Mouse (Mus musculus) midbrain, postnatal 0 days (tissue): ENCODE measurements at regions not wholly inside any gene's neighbourhood (a gene's known extent, or its start where the extent isn't known, plus 50 kb on each side); places are given as distances from the start of the nearest gene placed in this dataset.
"Not testable (repeated sequence)": the region's sequence is repeated elsewhere in the genome, so short reads cannot be mapped to it uniquely, and the experiment has no call there.

Experiments used
- ATAC-seq: fragments of 200-750 bp; cut with Nextera tagmentation; 2 replicates; pipeline ENCODE4 v1.8.0; 2017; ENCODE audit warnings: moderate number of reproducible peaks, mild to moderate bottlenecking, moderate TSS enrichment, moderate library complexity; ENCODE audit not compliant: low FRiP score
- DNase-seq: peaks from one replicate; pipeline ENCODE4 v3.0.0-alpha.2; 2015; ENCODE audit warnings: low spot score
- H3K27ac ChIP-seq: fragments of 300-500 bp; sonication (generic); 2 replicates; pipeline ENCODE4 v1.5.1; 2014; ENCODE audit warnings: low read depth, mild to moderate bottlenecking, low read length, mixed read lengths
- H3K27me3 ChIP-seq: fragments of 300-500 bp; sonication (generic); 2 replicates; pipeline ENCODE4 v1.6.1; 2014; ENCODE audit warnings: low read length, control low read depth, mixed read lengths; ENCODE audit not compliant: insufficient read depth
- H3K36me3 ChIP-seq: fragments of 300-500 bp; sonication (generic); 2 replicates; pipeline ENCODE4 v1.6.1; 2014; ENCODE audit warnings: low read length, control low read depth, mixed read lengths; ENCODE audit not compliant: insufficient read depth
- H3K4me1 ChIP-seq: fragments of 300-500 bp; sonication (generic); 2 replicates; pipeline ENCODE4 v1.6.1; 2014; ENCODE audit warnings: mild to moderate bottlenecking, control low read depth, antibody characterized with exemption, low read length, mixed read lengths; ENCODE audit not compliant: insufficient read depth
- H3K4me2 ChIP-seq: fragments of 300-500 bp; sonication (generic); 2 replicates; pipeline ENCODE4 v1.6.1; 2014; ENCODE audit warnings: low read depth, mild to moderate bottlenecking, low read length, mixed read lengths; ENCODE audit not compliant: poor library complexity, severe bottlenecking
- H3K4me3 ChIP-seq: fragments of 300-500 bp; sonication (generic); 2 replicates; pipeline ENCODE4 v1.5.1; 2014; ENCODE audit warnings: low read depth, mild to moderate bottlenecking, low read length, moderate library complexity
- H3K9ac ChIP-seq: fragments of 300-500 bp; sonication (generic); replicated peaks from 2 replicates; pipeline ENCODE4 v1.6.1; 2014; ENCODE audit warnings: mild to moderate bottlenecking, low read length, moderate library complexity, mixed read lengths; ENCODE audit not compliant: poor library complexity, severe bottlenecking
- H3K9me3 ChIP-seq: fragments of 300-500 bp; sonication (generic); 2 replicates; pipeline ENCODE4 v1.6.1; 2016; ENCODE audit warnings: low read length, control low read depth
- WGBS: fragments of 180-500 bp; shearing (Covaris S2); extraction: QIAGEN DNeasy Blood & Tissue Kit; methylation state at CpG from one replicate; pipeline ENCODE4 v1.1.7; 2014; 5-methylcytosine and 5-hydroxymethylcytosine counted together

DNA sequence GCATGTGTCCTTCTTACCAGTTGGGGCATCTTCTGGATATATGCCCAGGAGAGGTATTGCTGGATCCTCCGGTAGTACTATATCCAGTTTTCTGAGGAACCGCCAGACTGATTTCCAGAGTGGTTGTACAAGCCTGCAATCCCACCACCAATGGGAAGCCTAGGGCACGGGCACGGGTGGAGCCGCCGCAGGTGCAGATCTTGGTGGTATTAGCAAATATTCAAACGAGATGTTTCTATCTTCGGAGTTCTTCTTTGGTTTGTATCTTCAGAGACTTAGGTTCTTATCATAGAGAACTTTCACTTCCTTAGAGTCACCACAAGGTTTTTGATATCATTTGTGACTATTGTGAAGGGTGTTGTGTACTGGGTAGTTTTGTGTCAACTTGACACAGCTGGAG is 103.1 kb downstream of the Btbd35f12 start:
- not testable (repeated sequence) for H3K36me3 ChIP-seq, H3K9me3 ChIP-seq, H3K4me3 ChIP-seq, H3K9ac ChIP-seq, H3K4me1 ChIP-seq, H3K27me3 ChIP-seq, ATAC-seq, H3K27ac ChIP-seq, H3K4me2 ChIP-seq
- DNase-seq: peak; percentile 0
- 92% methylated on average over 8 of the region's 8 CpGs for WGBS
